Mouse (Mus musculus) lung, embryonic 15.5 days (tissue): ENCODE results near the gene Bicd2. TPM values are rescaled to one million over a fixed set of nuclear protein-coding genes. Genes with fewer than 3 reads are reported as not detected.

Source experiments
- ATAC-seq: fragments of 200-750 bp; cut with Nextera tagmentation; 2 replicates; pipeline ENCODE4 v1.8.0; 2017; ENCODE audit warnings: moderate number of reproducible peaks, borderline replicate concordance; ENCODE audit not compliant: low FRiP score, low TSS enrichment; ENCODE audit errors: extremely low read depth
- H3K27ac ChIP-seq: fragments of 300-500 bp; sonication (generic); 2 replicates; pipeline ENCODE4 v1.5.1; 2015; ENCODE audit warnings: moderate library complexity, mild to moderate bottlenecking, inconsistent platforms
- H3K27me3 ChIP-seq: fragments of 300-500 bp; sonication (generic); 2 replicates; pipeline ENCODE4 v1.6.1; 2015; ENCODE audit warnings: inconsistent platforms
- H3K36me3 ChIP-seq: fragments of 300-500 bp; sonication (generic); 2 replicates; pipeline ENCODE4 v1.6.1; 2015; ENCODE audit warnings: inconsistent platforms
- H3K4me1 ChIP-seq: fragments of 300-500 bp; sonication (generic); 2 replicates; pipeline ENCODE4 v1.6.1; 2015; ENCODE audit warnings: inconsistent platforms
- H3K4me2 ChIP-seq: fragments of 300-500 bp; sonication (generic); 2 replicates; pipeline ENCODE4 v1.6.1; 2015; ENCODE audit warnings: inconsistent platforms, mild to moderate bottlenecking, moderate library complexity
- H3K4me3 ChIP-seq: fragments of 300-500 bp; sonication (generic); 2 replicates; pipeline ENCODE4 v1.5.1; 2015; ENCODE audit warnings: mild to moderate bottlenecking, inconsistent platforms
- H3K9ac ChIP-seq: fragments of 300-500 bp; sonication (generic); 2 replicates; pipeline ENCODE4 v1.6.1; 2015; ENCODE audit warnings: inconsistent platforms
- H3K9me3 ChIP-seq: fragments of 300-500 bp; sonication (generic); 2 replicates; pipeline ENCODE4 v1.6.1; 2016; ENCODE audit warnings: inconsistent platforms
- WGBS: fragments of 180-500 bp; shearing (Covaris S2); methylation state at CpG from one replicate; pipeline ENCODE4 v1.1.7; 2015; 5-methylcytosine and 5-hydroxymethylcytosine counted together
- polyA plus RNA-seq: library from polyadenylated mRNA; unstranded; fragments of >200 nt; fragmentation: Nextera tagmentation; extraction: Ambion mirVana; gene quantifications from 2 replicates; pipeline ENCODE4 v1.2.1, GENCODE M21; 2015

Bicd2 gene
- polyA plus RNA-seq, 1 experiment from 2014 or later: 34.7 TPM

DNA sequence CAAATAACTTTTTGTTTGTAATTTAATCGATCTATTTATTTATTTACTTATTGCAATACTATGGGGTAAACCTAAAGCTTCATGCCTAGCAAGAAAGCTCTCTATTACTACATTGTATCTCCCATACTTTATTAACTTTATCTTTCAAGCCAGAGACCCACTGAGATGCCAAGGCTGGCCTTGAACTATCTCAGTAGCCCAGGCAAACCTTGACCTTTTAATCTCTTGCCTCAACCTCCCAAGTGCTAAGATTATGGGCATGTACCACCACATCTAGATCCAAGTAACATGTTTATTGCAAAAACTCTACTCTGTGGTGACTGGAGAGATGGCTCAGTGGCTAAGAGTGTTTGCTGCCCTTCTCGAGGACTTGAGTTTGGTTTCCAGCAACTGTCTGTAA lies 8.1 kb upstream of the Bicd2 start:
- Histone ChIP-seq H3K9ac (no peak overlapping the region), H3K27me3 (no peaks in the 10 kb centered on the region), H3K27ac (no peak overlapping the region), H3K4me3 (no peak overlapping the region), H3K36me3 (no peaks in the 10 kb centered on the region), H3K4me1 (no peaks in the 10 kb centered on the region), H3K9me3 (no peaks in the 10 kb centered on the region), H3K4me2 (no peak overlapping the region)
- ATAC-seq: no peak
- 69% methylated on average over 2 of the region's 2 CpGs for WGBS

DNA sequence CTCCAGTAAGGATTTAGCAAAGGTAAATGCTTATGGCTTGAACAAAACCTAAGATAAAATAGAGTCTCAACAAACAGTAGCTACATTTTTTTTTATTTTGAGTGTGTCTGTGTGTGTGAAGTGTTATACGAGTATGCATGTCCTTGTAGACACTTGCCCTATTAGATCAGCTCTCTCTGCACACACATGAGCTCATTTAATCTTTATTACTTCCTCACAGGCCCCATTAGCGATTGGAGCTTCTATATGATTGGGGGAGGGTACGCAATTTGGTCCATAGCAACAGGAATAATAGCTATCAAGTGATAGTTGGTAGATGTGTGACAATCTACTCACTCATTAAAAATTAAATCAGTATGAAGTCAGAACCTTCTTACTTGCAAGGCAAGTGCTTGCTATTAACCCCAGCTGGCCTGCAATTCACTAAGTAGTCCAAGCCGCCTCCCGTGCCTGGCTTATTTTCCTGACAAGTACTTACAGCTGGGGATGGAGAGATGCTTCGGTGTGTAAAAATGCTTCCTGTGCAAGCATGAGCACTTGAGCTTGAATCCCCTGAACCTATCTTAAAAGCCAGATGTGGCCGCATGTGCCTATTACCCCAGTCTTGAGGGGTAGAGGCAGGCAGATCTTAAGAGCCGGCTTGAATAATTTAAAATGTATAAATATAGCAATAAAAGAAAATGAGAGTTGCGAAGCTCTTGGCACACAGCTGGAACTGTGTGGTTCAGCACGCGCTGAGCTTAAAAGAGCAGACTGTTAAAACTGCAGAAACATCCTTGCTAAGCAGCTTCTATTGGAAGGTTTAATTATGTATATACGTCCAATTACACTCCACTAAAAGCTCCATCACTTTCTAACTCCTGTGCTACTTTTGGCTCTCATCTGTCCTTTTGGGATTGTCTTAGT lies 6.1 kb upstream of the Bicd2 start:
- Histone ChIP-seq H3K27ac (no peak overlapping the region), H3K9ac (no peak overlapping the region), H3K4me2 (no peak overlapping the region), H3K36me3 (no peaks in the 10 kb centered on the region), H3K4me1 (peaks cover 1% of the 10 kb centered on the region; the same call in 1 of the 2 replicates), H3K27me3 (no peaks in the 10 kb centered on the region), H3K4me3 (no peak overlapping the region), H3K9me3 (no peaks in the 10 kb centered on the region)
- ATAC-seq: no peak
- 75% methylated on average over 12 of the region's 12 CpGs for WGBS

DNA sequence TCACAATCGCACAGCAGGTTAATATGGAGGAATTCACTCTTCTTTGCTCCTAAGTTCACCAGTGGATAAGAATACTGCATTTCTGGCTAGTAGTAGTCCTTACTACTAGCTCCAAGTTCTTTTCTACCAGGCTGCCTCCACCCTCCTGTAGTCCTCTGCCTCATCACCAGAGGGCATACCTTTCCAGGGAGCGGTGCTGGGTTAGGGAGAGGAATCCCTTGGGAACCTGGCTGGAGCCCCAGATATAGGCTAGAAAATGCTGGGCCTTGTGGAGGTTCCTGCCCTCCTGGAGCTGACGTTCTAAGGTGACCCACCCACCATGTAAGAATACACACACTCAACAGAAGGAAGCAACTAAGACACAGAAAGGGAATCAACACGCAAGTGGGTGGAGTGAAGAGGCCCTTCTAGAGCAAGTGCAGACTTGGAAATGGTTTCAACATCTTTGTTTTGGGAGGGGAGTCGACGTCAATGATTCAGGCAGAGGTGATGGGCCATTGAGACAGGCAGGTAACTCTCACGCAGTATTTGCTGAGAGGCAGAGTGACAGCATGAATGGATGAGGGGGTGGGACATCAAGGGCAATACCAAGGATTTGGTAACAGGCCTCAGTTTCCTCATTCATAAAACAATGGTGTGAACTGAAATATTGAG lies 2.4 kb upstream of the Bicd2 start:
- H3K4me1 ChIP-seq: peaks cover 24% of the 10 kb centered on the region
- no peak overlapping the region for H3K4me3 ChIP-seq
- WGBS: 65% methylated on average over 7 of the region's 7 CpGs
- ATAC-seq: no peak
- no peaks in the 10 kb centered on the region for H3K9me3 ChIP-seq
- no peak overlapping the region for H3K27ac ChIP-seq
- H3K4me2 ChIP-seq: no peak overlapping the region
- H3K27me3 ChIP-seq: no peaks in the 10 kb centered on the region
- no peak overlapping the region for H3K9ac ChIP-seq
- H3K36me3 ChIP-seq: no peaks in the 10 kb centered on the region

DNA sequence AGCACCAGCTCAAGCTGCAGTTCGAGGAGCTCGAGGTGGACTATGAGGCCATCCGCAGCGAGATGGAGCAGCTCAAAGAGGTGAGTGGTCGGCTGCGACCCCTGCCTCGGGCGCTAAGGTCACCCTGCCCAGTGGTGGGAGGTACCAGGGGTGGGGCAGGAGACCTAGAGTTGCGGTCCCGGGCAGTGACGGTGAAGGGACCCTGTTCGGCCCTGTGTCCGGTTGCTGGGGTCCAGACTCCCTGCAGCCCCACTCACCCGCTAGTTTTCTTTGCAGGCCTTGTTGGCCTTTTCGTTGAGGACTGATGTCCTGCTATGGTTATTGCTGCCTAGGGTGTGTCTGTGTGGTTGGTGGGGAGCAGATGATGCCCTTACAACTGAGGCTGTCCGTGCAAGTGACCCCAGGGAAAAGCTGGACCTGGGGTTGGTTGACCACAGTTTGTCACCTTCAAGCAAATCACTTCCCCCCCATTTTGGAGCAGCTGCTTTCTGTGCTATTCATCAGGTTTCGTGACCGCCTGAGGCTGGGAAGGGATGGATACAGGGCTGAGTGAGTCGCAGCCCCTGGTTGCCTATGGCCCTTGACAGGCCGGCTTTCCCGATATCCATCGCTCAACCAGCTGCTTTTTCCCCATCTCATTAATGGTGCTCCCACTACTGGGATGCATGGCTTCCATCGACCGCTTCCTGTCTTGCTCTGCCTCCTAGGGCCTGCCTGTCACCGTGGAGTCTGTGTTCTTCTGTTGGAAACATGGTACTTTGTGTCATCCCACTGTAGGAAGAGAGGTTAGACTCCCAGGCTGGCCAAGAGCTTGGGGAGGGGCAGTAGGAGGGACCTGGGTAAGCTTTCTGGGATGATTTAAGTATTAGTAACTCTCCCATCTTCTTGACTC lies 692 bp downstream of the Bicd2 start:
- peak; percentile 21 for ATAC-seq
- no peaks in the 10 kb centered on the region for H3K36me3 ChIP-seq
- peak overlapping the region; percentile 84 for H3K9ac ChIP-seq
- H3K4me2 ChIP-seq: peak overlapping the region; percentile 77
- H3K27me3 ChIP-seq: no peaks in the 10 kb centered on the region
- peaks cover 42% of the 10 kb centered on the region for H3K4me1 ChIP-seq
- no peaks in the 10 kb centered on the region for H3K9me3 ChIP-seq
- 7% methylated on average over 25 of the region's 25 CpGs for WGBS
- peak overlapping the region; percentile 82 for H3K4me3 ChIP-seq
- H3K27ac ChIP-seq: peak overlapping the region; percentile 80

DNA sequence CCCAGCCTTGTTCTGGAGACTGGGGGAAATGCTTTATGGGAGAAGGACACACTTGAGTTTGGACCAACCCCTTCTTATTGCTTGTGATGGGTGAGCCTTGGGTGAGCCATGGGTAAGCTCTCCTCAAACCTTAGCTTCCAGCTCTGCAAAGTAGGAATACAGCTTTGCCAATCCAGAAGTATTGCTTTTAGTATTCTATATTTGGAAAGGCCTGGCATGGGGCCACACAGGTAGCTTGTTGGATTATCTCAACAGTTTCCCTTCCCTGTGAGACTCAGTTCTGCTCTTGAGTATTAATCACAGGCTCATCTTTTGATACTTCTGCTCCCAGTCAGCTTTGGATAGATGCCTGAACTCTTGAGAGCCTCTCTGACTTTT lies 1.3 kb downstream of the Bicd2 start:
- H3K27me3 ChIP-seq: no peaks in the 10 kb centered on the region
- no peak for ATAC-seq
- H3K27ac ChIP-seq: no peak overlapping the region
- H3K4me2 ChIP-seq: peak overlapping the region; percentile 77
- no peaks in the 10 kb centered on the region for H3K9me3 ChIP-seq
- peak overlapping the region; percentile 84 for H3K9ac ChIP-seq
- peak overlapping the region; percentile 82 for H3K4me3 ChIP-seq
- peaks cover 42% of the 10 kb centered on the region for H3K4me1 ChIP-seq
- no peaks in the 10 kb centered on the region for H3K36me3 ChIP-seq

DNA sequence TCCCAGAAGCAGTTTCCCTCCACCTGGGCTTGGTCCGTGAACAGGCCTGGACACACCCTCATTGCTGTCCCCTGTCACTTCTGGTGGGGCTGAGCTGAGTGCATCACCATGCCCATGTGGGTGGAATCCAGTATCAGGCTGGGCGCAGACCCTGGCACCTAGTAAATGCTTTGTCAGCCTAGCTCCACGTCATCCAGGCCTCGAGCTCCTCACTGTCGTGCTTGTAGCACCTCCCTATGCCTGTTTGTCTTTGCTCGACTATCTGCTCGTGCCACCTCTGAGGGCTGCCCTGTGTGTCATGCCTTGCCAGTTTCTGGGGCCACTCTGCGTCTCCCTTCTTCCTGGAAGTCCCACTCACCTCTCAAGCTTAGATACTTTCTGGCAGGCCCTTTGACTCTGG lies 3.2 kb downstream of the Bicd2 start:
- H3K27ac ChIP-seq: no peak overlapping the region
- WGBS: 68% methylated on average over 8 of the region's 8 CpGs
- H3K4me2 ChIP-seq: no peak overlapping the region
- no peaks in the 10 kb centered on the region for H3K36me3 ChIP-seq
- ATAC-seq: no peak
- no peaks in the 10 kb centered on the region for H3K27me3 ChIP-seq
- H3K9ac ChIP-seq: no peak overlapping the region
- H3K9me3 ChIP-seq: no peaks in the 10 kb centered on the region
- peaks cover 42% of the 10 kb centered on the region for H3K4me1 ChIP-seq
- no peak overlapping the region for H3K4me3 ChIP-seq

DNA sequence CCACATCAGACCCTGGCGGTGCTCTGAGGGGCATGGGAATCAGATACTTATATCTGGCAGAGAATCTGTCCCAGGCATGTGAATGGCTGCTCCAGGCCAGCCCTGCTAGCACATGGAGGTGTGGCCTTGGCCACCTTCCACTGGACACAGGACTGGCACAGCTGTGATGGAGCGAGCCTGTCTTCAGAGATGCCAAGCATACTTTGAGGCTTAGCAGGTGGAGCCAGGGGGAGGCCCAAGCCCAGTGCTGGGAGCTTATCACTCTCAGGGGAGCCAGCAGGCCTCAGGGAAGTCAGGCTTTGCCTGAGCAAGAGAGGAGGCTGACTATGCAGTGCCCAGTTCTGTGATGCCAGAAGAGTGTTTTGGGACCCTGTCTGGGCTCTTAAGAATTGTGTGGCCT lies 4.1 kb downstream of the Bicd2 start:
- Histone ChIP-seq H3K9ac (no peak overlapping the region), H3K4me2 (no peak overlapping the region), H3K27me3 (no peaks in the 10 kb centered on the region), H3K36me3 (no peaks in the 10 kb centered on the region), H3K4me3 (no peak overlapping the region), H3K9me3 (no peaks in the 10 kb centered on the region), H3K27ac (no peak overlapping the region), H3K4me1 (peaks cover 39% of the 10 kb centered on the region)
- WGBS: 63% methylated on average over 2 of the region's 2 CpGs
- no peak for ATAC-seq

DNA sequence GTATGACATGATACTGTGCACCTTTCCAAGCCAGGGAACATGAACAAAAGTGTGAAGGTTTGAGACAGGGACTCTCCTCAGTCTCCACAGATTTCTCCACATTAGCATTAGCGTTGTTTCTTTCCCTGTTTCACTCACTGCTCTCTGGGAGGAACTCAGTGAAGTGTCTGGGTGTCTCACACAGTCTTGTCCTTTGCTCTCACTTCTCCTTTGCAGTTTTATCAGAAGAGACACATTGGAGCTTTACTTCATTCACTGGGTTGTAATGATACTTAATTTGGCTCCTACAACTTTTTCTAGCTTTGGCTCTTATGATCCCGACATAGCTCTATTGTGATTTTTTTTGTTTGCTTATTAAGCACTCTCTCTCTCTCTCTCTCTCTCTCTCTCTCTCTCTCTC lies 7.1 kb downstream of the Bicd2 start:
- Histone ChIP-seq H3K27me3 (no peaks in the 10 kb centered on the region), H3K36me3 (no peaks in the 10 kb centered on the region), H3K4me1 (peaks cover 35% of the 10 kb centered on the region), H3K9ac (no peak overlapping the region), H3K9me3 (no peaks in the 10 kb centered on the region), H3K4me2 (no peak overlapping the region), H3K27ac (no peak overlapping the region), H3K4me3 (no peak overlapping the region)
- ATAC-seq: no peak
- WGBS: 60% methylated on average over 2 of the region's 2 CpGs

DNA sequence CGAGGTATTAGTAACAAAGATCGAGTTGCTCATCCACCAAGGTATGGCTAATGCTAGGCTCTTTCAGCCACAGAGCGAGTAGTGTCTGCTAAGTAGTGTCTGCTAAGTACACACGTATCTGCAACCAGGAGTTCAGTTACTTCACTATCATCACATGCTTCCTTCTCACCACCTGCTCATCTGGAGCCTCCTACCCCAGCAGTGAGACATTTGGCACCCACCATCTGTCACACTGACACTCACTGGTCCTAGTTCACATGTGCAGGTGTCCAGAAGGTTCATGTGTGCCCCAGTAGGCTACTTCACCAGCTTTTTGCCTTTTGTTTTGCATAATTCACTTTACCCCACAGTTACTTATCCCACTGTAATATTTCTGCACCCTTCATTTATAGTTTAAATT lies 8.0 kb downstream of the Bicd2 start:
- Histone ChIP-seq H3K4me2 (no peak overlapping the region), H3K9ac (no peak overlapping the region), H3K27me3 (no peaks in the 10 kb centered on the region), H3K4me3 (no peak overlapping the region), H3K36me3 (no peaks in the 10 kb centered on the region), H3K4me1 (peaks cover 27% of the 10 kb centered on the region), H3K9me3 (no peaks in the 10 kb centered on the region), H3K27ac (no peak overlapping the region)
- 87% methylated on average over 4 of the region's 4 CpGs for WGBS
- ATAC-seq: no peak

DNA sequence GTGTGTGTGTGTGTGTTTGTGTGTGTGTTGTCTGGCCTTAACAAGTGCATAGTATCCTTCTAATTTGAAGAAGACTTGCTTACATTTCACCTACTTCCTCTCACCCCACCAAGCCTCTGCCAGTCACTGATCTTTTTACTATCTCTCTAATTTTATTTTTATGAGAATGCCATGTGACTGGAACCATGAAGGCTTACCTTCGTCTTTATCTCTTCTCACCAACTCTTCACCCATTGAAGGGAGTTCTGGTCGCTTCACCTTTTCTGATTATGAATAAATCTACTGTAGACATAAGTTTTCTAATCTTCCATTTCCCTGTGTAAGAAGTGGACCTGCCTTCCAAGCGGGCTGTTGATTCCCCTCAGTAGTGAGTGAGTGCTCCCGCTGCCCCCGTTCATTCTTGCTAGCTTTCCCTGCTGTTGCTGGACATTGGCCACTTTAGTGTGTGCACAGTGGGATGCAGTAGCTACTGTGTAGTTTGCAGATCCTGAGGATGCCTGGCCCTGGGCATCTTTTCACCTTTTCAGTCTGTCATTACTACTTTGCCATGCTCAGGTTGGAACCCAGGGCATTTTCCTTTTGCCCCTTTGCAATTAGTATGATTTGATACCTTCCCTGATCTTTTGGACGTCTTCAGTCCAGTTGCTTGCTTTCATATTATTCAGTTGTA lies 8.6 kb downstream of the Bicd2 start:
- peaks cover 21% of the 10 kb centered on the region for H3K4me1 ChIP-seq

DNA sequence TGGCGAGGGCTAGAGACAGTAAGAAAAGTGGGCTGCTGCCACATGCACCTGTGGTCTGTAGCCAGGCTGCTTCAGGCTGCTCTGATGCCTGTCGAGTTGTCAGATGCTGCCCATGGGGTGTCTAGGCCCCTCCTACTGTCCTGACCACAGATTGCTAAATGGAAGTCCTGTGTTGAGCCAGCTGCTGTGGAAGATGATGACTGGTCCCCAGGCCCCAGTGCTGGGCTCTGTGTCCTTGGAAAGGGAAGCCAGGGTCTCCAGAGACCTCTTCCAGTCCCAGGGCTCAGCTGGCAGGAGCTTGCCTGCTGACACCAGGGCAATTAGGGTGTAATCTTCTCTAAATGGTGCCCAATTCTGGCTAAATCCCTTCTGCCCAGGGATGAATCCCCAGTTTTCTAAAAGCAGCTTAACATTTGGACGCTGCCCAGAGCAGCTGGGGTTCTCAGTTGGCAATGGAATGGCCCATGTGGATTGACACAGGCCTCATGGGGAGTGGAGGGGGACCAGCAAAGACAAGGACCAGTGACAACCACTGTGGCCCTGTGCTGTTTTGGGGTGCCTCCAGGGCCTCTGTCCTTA lies 11.3 kb downstream of the Bicd2 start:
- no peak overlapping the region for H3K9ac ChIP-seq
- no peak overlapping the region for H3K27ac ChIP-seq
- WGBS: 75% methylated on average over 3 of the region's 3 CpGs
- H3K36me3 ChIP-seq: no peaks in the 10 kb centered on the region
- no peak overlapping the region for H3K4me2 ChIP-seq
- H3K4me1 ChIP-seq: peaks cover 12% of the 10 kb centered on the region
- peak; percentile 31; the same call in 1 of the 2 replicates for ATAC-seq
- H3K9me3 ChIP-seq: no peaks in the 10 kb centered on the region
- H3K27me3 ChIP-seq: no peaks in the 10 kb centered on the region
- no peak overlapping the region for H3K4me3 ChIP-seq

More for the DNA sequence above, 8.6 kb downstream of the Bicd2 start:
- Histone ChIP-seq H3K27me3 (no peaks in the 10 kb centered on the region), H3K9me3 (no peaks in the 10 kb centered on the region), H3K27ac (no peak overlapping the region), H3K4me2 (no peak overlapping the region), H3K4me3 (no peak overlapping the region), H3K9ac (no peak overlapping the region), H3K36me3 (no peaks in the 10 kb centered on the region)
- no peak for ATAC-seq
- 92% methylated on average over 6 of the region's 6 CpGs for WGBS
